Mouse (Mus musculus): ENCODE data around the gene Rbks. TPM values are rescaled to one million over a fixed set of nuclear protein-coding genes. Genes with fewer than 3 reads are reported as not detected.
A peak's percentile ranks its signal among the peaks of the same experiment; 100 is the strongest.
"Not testable (repeated sequence)": the region's sequence is repeated elsewhere in the genome, so short reads cannot be mapped to it uniquely, and the experiment has no call there.

Rbks gene
- total RNA-seq, 2 experiments from 2014 or later = 7.8 to 16.3 TPM

GRCm38 (mm10) chr5:31588672-31589071 is 108.8 kb downstream of the Rbks start:
- DNase-seq (ENCODE audit: low spot score in 2 of 2) = not testable (repeated sequence)

GRCm38 (mm10) chr5:31588016-31588415 is 109.4 kb downstream of the Rbks start:
- DNase-seq (ENCODE audit: low spot score in 2 of 2) = no peak

- DNase-seq (ENCODE audit: low spot score in 2 of 2) = no peak
Measured at GRCm38 (mm10) chr5:31585526-31585925, 111.9 kb downstream of the Rbks start.

DNA sequence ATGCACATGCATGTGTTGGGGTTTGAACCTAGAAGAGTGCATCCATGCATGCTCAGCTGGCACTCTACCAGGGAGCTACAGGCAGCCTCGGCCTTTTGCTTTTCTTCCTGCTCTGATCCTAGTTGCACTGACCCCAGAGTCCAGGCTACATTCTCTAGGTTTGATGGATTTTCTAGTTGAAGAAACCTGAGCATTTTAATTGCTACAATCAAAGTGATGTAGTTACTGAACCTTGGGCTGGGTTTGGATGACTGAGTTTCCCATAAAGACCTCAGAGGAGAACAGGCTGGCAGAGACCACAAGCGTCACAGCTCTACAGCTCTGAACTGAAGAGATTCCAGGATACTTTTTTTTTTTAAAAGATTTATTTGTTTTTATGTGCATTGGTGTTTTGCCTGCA is 114.2 kb downstream of the Rbks start:
- no peak for DNase-seq (ENCODE audit: low spot score in 2 of 2)

DNA sequence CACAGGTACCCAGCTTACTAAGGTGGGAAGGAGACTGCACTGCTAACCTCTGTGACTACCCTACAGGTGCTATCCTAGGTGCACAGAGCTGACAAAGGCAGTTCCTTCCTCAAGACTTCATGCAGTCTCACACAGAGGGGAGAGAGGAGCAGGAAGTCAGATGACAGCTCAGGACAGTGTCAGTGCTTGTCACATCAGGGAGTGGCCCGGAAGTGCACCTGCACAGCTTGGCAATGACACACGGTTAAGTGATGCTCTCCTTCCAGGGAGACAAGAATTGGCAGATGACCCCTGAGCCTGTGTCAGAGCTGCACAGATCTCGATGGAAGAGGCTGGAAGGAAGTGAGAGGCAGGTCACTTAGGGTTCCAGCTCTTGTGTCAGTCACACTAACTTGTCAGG is 115.5 kb downstream of the Rbks start:
- DNase-seq (ENCODE audit: low spot score in 2 of 2) = no peak

- DNase-seq (ENCODE audit: low spot score in 2 of 2) = no peak
Measured at GRCm38 (mm10) chr5:31581263-31581662, 116.2 kb downstream of the Rbks start.

GRCm38 (mm10) chr5:31576539-31576975 is 120.9 kb downstream of the Rbks start:
- DNase-seq (ENCODE audit: low spot score in 2 of 2) = peak; percentile 56 to 68

Small RNA genes within 50 kb of the gene (microRNA-seq; reads per million reads assigned to microRNA genes)
- 0 reads per million in 2 experiments for gene Mir3473e (ENCODE audit: borderline number of aligned reads in 2 of 2)

Other genes with a start within 250 kb of the Rbks start
- gene Zfp512, start 245.2 kb downstream of the Rbks start, total RNA-seq (2021) = 10 to 100 TPM; 15.1 to 19.4 TPM
- under 1 TPM in 1 of 2 experiments, not detected in 1; 0.13 TPM for gene 4930548H24Rik, start 211.9 kb downstream of the Rbks start, total RNA-seq (2021)
- 10 to 100 TPM; 25.5 to 33.3 TPM for gene Gpn1, start 202.9 kb downstream of the Rbks start, total RNA-seq (2021)
- gene Slc4a1ap, start 170.6 kb downstream of the Rbks start, total RNA-seq (2021) = 10 to 100 TPM; 23.4 to 31.4 TPM
- 10 to 100 TPM; 15.5 to 17.1 TPM for gene Supt7l, start 169.8 kb downstream of the Rbks start, total RNA-seq (2021)
- gene Mrpl33, start 100.7 kb downstream of the Rbks start, total RNA-seq (2021) = 100 to 1,000 TPM; 265 to 377 TPM
- 100 to 1,000 TPM in 1 of 2 experiments, 10 to 100 TPM in 1; 81.6 to 148 TPM for gene Babam2, start 57 bp upstream of the Rbks start, total RNA-seq (2021)

Data from adrenal gland, adult 18-20 months (tissue).